Mouse (Mus musculus) brain, embryonic 14.5 days (tissue): ENCODE measurements at regions not wholly inside any gene's neighbourhood (a gene's known extent, or its start where the extent isn't known, plus 50 kb on each side); places are given as distances from the start of the nearest gene placed in this dataset.

Experiments used
- CTCF ChIP-seq: fragments of 200-500 bp; IDR thresholded peaks from 2 replicates; pipeline ENCODE4 v1.5.1; 2012; ENCODE audit warnings: inconsistent platforms, mild to moderate bottlenecking, moderate library complexity, borderline replicate concordance; ENCODE audit not compliant: insufficient read depth, insufficient read length; ENCODE audit errors: extremely low read depth
- POLR2A ChIP-seq: fragments of 200-500 bp; IDR thresholded peaks from 2 replicates; pipeline ENCODE4 v1.6.1; 2012; ENCODE audit warnings: mild to moderate bottlenecking, inconsistent platforms, borderline replicate concordance; ENCODE audit not compliant: poor library complexity, insufficient read depth, insufficient read length, severe bottlenecking; ENCODE audit errors: extremely low read depth

DNA sequence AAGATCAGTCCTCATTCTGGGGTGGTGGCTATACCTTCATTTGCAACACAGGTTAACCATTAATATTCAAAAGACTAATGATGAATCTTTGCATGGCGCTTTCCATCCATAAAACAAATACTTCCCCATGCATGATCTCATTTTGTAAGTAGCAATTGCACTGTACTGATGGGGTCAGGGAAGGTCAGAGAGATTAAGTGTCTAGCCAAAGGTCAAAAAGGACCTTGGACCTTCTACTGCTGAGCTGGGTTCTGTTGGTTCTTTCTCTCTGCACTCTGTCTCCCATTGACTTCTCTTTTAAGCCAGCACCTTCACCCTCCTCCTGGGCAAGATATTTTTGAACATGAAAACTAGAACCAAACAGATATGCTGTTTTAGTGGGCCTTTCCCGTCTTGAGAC is 161.9 kb upstream of the Bcl6 start:
- no peak for TF ChIP-seq CTCF
- TF ChIP-seq POLR2A: no peak
